Mouse (Mus musculus) hematopoietic stem cell, adult 5-6 weeks (primary cell): Measurements from ENCODE around the gene Ano1. TPM values are rescaled to one million over a fixed set of nuclear protein-coding genes. Genes with fewer than 3 reads are reported as not detected.
A peak's percentile ranks its signal among the peaks of the same experiment; 100 is the strongest.

Experiments
- ATAC-seq, 2 experiments: fragments of 125-278 bp in 1 of 2; replicated peaks in 1 of 2; 2 replicates each; pipeline ENCODE4 v1.8.0; 2016 to 2017; ENCODE audit warnings: inconsistent platforms in 2 of 2, mild to moderate bottlenecking in 2 of 2, moderate number of reproducible peaks in 2 of 2, low read depth in 1 of 2, moderate TSS enrichment in 1 of 2; ENCODE audit not compliant: low FRiP score in 2 of 2, poor library complexity in 2 of 2, severe bottlenecking in 2 of 2, insufficient read depth in 1 of 2, low TSS enrichment in 1 of 2
- total RNA-seq: library from RNA; stranded (forward); fragments of 172-1452, 232-1000 nt; gene quantifications from 2 replicates; pipeline ENCODE4 v1.2.3, GENCODE M21; 2017

Ano1 gene
- total RNA-seq = 0.50 TPM in 1 of 2 replicates, not detected in the other

DNA sequence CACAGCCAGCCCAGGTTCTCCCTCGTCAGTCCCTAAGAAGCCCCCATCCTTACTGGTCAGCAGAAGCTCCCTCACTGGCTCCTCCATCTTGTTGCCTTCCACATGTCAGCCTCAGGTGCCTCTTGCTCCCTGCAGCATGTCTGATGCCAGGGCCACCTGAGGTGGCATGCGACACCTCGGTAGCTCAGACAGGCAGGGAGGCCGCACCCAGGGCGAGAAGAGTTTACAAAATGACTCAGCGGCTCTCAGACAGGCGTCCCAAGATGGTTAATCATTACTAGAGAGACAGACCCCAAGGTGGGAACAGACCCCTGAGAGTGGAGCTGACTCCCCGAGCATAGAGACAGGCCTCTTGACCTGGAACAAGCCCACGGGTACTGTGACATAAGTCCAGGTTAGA, at the start of gene Ano1:
TSS of gene Ano1 (minus strand) at position 142 of the 400 bp plus-strand sequence.
- no peak for ATAC-seq

DNA sequence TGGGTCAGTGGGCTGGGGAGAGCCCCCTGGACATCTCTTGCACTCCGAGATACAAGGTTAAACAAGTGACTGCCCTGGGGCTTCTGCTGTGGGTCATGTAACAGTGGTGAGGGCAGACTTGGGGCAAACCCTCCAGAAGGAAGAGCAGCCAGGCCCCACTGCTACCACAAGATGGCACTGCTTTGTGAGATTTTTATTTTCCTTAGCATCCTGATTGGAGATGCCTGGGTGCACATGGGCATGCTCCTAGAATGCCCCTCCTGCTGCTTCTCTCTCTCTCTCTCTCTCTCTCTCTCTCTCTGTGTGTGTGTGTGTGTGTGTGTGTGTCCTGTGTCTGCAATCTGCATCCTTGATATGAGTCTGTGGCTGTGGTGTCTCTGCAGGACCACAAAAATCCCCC, 46.7 kb upstream of the Ano1 start:
- peak; percentile 52 to 60; a peak in 3 of 4 replicates for ATAC-seq

DNA sequence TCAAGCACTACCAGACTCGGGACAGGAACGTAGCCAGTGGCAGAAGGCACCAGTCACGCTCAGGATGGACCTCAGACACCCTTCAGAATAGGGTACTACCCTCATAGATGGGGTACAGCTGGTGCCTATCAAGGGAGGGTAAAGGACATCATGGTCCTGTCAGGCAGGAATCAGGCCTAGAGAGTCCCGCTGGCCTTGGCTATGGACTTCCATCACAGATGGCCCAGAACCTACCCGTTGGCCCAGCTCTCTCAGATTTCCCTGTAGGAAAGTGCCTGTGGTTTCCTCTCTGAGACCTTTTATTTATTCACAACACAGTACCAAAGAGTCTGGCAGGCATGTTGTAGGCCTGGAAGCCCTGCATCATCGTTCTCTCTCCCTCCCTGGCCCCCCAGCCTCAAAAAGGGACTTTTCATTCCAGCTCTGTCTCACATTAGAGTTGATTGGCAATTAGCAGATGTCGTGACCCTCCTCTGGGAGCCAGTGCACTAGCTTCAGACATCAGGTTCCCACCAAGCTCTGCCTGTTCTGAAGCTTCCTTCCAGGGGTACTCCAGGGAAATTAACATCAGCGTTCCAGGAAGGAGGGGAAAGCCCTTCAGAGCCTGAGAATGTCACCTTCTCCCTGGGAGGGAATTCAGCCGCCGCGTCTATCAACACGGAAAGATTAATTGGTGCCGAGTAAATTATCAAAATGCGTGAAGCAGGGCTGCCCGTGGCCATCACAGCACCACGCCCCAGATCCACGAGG, 45.4 kb upstream of the Ano1 start:
- no peak for ATAC-seq

DNA sequence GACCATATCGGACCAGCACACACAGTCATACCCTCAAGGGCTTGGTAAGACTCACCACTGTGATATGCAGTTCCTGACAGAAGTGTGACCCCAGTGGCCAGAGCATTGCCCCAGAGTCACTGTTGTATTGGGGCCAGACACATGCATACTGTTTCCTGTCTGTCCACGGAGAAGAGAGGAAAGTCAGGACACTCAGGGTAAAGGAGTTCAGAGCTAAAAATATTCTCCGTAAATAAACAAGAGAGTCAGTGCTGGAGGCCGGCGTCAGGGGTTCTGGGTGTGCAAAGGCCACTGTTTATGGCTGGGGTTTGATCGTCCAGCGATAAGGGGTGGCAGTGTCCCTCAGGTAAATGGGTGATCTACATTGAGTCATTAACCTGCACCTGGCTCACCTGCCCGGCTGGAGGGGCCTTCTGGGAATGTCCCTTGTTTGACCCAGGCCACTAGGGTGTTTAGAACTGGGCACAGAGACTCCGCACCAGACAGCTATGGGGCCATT, 44.3 kb upstream of the Ano1 start:
- no peak for ATAC-seq

DNA sequence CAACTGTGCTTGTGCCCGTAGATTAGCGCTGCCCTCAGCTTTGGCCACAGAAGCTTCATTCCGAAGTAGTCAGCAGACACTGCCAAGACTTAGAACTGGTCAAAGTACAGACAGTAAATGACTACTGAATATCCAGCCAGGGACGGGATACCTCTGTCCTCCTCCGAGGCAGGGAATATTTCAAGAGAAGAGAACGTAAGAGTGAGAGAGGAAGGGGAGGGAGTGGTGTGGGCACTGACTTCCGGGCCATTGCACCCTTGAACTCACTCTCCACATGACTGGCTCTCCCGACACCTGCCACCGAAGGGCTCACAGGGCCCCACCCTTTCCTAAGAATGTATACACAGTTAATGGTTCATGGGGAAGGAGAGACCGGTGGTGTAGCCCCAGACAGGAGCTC, 41.5 kb upstream of the Ano1 start:
- no peak for ATAC-seq

DNA sequence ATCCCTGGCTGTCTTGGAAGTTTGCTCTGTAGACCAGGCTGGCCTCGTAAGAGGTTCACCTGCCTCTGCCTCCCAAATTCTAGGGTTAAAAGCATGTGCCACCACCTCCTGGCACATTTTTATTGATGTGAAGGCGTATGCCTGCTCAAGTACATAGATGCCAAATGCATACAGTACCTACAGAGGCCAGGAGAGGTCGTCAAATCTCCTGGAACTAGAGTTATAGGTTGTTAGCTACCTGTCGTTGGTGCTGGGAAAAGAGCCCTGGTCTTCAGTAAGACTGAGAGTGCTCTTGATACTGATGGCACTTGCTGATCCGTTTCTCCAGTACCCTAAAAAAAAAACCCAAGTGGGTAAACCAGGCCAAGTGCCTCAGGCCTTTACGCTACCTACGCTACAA, 39.7 kb upstream of the Ano1 start:
- ATAC-seq = no peak

DNA sequence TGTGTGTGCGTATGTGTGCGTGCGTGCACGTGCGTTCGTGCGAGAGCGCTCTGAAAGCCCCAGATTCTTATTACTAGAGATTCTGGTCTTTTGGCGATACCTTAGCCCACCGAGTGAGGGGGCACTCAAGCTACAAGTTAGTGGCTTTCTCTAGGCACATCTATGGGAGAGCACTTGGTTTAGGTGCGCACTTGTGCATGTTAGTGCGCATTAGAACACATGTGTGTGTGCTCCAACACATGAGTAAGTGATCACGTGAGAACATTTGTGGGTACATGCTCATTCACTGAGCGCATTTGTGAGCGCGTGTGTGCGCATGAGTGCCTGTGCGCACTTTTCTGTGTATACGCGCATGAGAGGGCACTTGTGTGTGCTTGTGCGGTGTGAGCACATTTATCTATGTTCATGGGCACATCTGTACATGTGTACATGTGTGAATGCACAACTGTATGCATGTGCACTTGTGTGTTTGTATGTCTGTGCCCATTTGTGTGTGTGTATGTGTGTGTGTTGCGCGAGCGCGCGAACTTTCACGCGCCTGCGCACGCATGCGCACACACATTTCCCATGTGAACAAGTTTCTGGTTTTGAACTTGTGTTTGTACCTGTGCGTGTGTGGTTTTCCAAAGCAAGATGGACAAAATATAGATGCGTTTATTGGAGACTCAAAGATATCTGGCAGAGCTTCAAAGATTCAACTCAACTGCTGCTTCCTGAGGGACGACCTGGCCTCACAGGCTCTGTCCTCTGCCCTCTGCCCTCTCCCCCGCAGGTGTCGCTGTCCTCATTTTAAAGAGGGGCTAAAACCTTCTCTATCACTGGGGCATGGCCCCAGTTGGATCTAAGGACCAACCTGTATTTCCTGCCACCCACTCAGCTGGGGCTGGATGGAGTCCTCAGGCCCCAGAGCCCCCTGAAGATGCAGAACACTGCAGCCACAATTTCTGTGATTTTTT, 38.1 kb upstream of the Ano1 start:
- ATAC-seq = no peak

DNA sequence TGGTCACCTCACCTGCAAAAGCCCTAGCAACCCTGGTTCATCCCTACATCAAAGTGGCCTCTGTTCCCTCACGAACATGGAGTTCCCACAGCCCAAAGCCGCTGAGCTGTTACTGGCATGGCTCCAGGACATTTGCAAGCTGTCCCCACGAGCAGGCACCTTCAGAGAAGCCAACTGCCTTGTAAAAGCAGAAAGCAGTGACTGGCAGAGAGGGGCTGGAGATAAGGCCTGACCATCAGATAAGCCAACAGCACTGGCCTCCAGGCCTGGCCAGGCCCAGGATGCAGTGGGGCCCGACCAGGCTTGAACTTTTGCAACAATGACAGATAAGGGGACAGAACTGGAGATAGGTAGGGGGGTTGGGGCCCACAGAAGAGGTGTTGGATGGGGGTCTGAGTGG, 36.9 kb upstream of the Ano1 start:
- peak in 1 of 2 experiments; percentile 11; a peak in 2 of 4 replicates for ATAC-seq

DNA sequence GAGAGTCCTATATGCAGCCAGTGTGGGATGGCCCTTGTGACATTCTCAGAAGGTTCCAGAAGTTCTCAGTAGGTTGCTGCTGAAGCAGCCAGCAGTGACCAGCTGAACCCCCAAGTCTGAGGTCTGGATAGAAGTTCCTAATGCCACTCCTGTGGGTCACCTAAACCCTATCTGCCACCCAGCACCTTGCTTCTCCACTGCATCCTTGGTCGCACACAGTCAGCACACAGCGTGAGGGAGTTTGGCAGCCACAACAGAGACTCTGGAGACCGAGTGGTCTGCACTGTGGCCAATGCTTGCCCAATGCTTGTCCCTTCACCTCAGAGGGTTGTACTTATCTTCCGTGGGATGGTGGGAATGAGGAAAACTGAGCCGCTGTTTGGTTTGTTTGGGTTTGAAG, 35.7 kb upstream of the Ano1 start:
- no peak for ATAC-seq

DNA sequence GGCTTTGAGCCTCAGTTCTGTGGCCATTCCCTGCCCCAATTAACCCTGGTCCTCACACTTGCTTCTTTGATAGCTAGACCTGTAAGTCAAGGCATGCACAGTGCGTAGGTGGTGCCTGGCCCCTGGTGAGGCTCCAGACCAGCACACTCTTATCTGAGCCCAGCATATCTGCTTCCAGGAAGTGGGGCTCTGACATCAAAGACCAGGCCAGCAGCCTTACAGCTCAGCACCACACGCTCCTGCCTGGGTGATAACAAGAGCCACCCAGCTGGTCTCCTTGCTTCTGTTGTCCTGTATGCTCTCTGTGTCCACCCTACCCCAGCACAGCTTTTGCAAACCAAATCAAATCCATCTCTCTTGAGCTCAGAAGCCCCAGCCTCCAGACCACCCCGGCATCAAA, 34.8 kb upstream of the Ano1 start:
- ATAC-seq = peak; percentile 66 to 68

DNA sequence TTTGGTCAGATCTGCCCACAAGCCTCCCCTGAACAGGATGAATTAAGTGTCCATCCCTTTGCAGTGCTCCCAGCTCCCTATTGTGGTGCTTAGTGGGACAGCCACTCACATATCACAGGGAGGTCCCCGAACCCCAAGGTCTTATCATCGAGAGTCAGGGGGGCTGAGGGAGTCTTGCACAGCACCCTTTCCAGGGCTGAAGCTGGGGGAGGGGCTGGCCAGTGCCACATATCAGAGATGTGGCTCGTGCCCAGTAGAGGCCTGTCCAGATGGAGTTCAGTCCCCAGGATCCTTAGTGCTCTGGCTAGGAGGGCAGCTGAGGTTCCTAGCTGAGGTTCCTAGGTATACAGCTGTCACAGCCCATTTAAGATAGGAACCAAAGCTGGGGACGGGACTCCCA, 32.4 kb upstream of the Ano1 start:
- ATAC-seq = no peak

DNA sequence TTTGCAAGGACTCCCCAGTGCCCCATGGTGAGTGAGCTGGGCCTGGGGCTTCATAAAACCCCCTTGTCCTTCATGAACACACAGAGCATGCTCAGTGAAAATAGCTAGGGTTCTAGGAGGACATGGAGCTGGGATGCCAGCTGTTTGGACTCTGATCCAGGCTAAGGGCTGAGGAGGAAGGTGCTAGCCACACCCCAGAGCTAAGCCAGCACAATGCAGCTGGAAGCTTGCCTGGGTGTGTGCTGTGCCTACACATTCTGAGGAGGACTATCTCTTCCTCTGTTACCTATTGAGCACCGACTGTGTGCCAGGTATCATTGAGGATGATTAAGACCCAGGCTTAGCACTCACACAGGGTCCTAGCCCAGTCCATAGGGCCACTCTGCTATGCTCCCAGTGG, 30.6 kb upstream of the Ano1 start:
- ATAC-seq = no peak

DNA sequence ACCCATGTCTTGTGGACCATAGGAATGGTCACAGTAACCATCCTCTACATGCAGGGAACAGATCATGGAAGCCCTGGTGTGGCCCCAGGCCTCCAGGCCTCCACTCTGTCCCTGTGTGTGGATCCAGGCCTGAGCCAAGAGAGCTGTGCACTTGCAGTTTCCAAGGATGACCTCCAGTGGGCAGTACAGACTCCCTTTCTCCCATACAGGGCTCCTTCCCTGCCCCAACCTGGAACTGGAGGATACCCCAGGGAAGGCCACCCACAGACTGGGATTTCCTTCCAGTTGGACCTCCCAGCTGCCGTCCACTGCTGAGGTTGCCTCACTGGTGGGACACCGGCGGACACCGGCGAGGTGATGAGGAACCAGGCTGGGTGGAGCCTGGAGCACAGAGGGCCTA, 29.6 kb upstream of the Ano1 start:
- peak; percentile 37 to 44; a peak in 1 of 4 replicates for ATAC-seq

DNA sequence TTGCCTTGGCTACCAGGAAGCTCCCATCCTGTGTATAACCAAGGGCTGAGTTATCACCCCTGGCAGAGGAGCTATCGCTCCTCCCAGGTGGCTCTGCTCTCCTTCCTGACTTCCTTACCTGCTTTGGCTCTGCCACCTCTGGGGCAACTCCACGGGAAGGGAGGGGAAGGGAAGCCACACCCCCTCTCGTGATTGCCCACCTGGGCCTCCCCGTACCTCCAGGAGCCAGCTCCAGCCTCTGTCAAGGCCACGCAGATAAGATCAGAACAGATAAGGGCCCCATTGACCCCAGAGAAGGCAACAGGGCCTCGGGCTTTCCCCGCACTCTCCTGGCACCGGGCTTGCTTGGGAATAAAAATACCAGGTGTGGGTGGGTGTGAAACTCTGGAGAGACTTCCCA, 28.4 kb upstream of the Ano1 start:
- no peak for ATAC-seq

DNA sequence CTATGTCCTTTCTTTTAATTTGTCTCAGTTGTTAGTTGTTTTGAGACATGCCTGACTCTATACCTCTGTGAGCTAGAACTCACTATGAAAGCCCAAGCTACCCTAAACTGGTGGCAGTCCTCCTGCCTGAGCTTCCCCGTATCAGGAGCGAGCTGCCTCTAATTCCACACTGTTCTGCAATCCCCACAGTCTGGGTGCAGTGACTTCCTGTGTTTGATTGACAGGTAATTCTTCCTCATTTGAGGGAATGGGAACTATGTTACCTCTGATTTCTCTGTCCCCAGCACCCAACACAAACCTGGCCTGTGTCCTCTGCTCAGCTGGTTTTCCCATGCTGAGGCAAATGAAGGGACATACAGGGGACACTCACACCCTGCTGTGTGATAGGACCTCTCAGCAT, 27.9 kb upstream of the Ano1 start:
- peak; percentile 30 to 38; a peak in 2 of 4 replicates for ATAC-seq

DNA sequence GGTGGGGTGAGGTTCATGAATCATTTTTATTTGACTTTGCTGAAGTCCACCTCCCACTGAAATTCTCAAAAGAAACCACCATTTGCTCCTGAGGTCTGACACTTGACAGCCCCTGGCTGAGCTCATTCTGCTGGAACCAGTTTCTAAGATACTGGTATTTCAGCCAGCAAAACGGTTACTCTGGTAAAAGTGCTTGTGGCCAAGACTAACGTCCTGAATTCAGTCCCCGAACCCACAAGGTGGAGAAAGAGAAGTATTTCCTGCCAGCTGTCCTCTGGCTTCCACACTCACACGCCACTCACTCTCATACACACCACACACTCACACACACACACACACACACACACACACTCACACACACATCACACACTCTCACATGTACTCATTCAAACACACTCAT, 26.0 kb upstream of the Ano1 start:
- no peak for ATAC-seq

DNA sequence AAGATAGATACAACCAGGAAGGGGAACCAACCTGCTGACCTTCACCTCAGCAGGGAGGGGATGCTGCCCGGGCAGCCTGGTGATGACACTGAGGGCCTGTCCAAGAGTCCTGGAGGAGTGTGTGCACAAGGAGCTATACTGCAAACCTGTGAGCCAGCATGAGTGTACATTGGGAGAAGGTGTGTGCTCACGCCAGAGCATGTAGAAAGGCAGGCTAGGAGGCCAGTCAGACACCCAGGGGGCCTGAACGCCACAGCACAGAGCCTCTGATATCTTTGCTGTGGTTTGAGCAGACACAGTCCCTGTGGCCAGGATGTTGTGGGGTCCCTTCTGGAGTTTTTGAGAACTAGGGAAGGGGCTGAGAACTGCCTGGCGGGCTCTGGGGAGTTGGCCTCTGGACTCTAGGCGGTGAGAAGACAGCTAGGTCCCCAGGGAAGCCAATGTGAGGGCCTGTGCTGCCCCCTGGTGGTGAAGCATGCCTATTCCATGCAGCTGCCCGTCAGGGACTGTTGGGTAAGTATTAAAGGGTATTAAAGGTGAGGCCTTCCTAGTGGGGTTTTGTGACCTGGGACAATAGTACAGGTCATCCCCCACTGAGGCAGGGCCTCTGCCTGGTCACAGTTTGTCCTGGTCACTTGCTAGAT, 24.2 kb upstream of the Ano1 start:
- ATAC-seq = peak; percentile 71 to 76

DNA sequence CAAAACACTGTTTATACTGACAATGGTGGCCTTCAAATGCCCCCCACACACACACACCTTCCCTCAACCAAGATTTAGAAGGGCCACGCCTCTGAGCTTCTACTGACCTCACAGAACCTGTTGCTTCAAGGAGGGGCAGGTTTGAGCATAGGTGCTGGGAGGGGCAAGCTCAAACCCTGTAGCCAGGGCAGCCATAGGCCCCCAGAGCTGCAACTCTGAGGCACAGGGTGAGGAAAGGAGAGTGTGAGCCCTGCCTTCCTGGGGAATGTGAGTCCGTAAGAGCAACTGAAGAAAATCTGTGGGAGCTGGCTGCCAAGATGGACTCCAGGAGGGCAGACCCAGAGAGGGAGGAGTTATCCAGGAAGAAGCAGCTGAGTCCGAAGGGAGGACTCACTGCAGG, 23.4 kb upstream of the Ano1 start:
- ATAC-seq = no peak
